Mouse (Mus musculus): ENCODE measurements at regions not wholly inside any gene's neighbourhood (a gene's known extent, or its start where the extent isn't known, plus 50 kb on each side); places are given as distances from the start of the nearest gene placed in this dataset.
A peak's percentile ranks its signal among the peaks of the same experiment; 100 is the strongest.

- no peak for DNase-seq (ENCODE audit: low spot score)
These were observed 224.6 kb downstream of the Slc16a7 start for GRCm38 (mm10) chr10:125164671-125165070.

- DNase-seq (ENCODE audit: low spot score): no peak
These were observed 228.2 kb downstream of the Slc16a7 start for GRCm38 (mm10) chr10:125161077-125161476.

GRCm38 (mm10) chr10:125148753-125149152 is 240.5 kb downstream of the Slc16a7 start:
- peak; percentile 18 for DNase-seq (ENCODE audit: low spot score)

GRCm38 (mm10) chr10:125147239-125147782 is 242.0 kb downstream of the Slc16a7 start:
- no peak for DNase-seq (ENCODE audit: low spot score)

GRCm38 (mm10) chr10:125146365-125146764 is 242.9 kb downstream of the Slc16a7 start:
- DNase-seq (ENCODE audit: low spot score): no peak

- no peak for DNase-seq (ENCODE audit: low spot score)
These were observed 243.5 kb downstream of the Slc16a7 start for GRCm38 (mm10) chr10:125145809-125146208.

GRCm38 (mm10) chr10:125121762-125122161 is 267.5 kb downstream of the Slc16a7 start:
- DNase-seq (ENCODE audit: low spot score): no peak

GRCm38 (mm10) chr10:125114318-125114717 is 274.9 kb downstream of the Slc16a7 start:
- DNase-seq (ENCODE audit: low spot score): peak; percentile 45

GRCm38 (mm10) chr10:125108986-125109385 is 280.3 kb downstream of the Slc16a7 start:
- DNase-seq (ENCODE audit: low spot score): no peak

GRCm38 (mm10) chr10:125084975-125085374 is 304.3 kb downstream of the Slc16a7 start:
- no peak for DNase-seq (ENCODE audit: low spot score)

- DNase-seq (ENCODE audit: low spot score): no peak
These were observed 316.9 kb downstream of the Slc16a7 start for GRCm38 (mm10) chr10:125072401-125072800.

- DNase-seq (ENCODE audit: low spot score): no peak
These were observed 319.0 kb downstream of the Slc16a7 start for GRCm38 (mm10) chr10:125070246-125070645.

- no peak for DNase-seq (ENCODE audit: low spot score)
These were observed 350.0 kb downstream of the Slc16a7 start for GRCm38 (mm10) chr10:125039290-125039689.

- no peak for DNase-seq (ENCODE audit: low spot score)
These were observed 353.6 kb downstream of the Slc16a7 start for GRCm38 (mm10) chr10:125035631-125036030.

GRCm38 (mm10) chr10:125028347-125028746 is 360.9 kb downstream of the Slc16a7 start:
- no peak for DNase-seq (ENCODE audit: low spot score)

- DNase-seq (ENCODE audit: low spot score): no peak
These were observed 362.4 kb downstream of the Slc16a7 start for GRCm38 (mm10) chr10:125026851-125027250.
